ENCODE assay signal across 1 mouse cellular context in the genomic region with DNA sequence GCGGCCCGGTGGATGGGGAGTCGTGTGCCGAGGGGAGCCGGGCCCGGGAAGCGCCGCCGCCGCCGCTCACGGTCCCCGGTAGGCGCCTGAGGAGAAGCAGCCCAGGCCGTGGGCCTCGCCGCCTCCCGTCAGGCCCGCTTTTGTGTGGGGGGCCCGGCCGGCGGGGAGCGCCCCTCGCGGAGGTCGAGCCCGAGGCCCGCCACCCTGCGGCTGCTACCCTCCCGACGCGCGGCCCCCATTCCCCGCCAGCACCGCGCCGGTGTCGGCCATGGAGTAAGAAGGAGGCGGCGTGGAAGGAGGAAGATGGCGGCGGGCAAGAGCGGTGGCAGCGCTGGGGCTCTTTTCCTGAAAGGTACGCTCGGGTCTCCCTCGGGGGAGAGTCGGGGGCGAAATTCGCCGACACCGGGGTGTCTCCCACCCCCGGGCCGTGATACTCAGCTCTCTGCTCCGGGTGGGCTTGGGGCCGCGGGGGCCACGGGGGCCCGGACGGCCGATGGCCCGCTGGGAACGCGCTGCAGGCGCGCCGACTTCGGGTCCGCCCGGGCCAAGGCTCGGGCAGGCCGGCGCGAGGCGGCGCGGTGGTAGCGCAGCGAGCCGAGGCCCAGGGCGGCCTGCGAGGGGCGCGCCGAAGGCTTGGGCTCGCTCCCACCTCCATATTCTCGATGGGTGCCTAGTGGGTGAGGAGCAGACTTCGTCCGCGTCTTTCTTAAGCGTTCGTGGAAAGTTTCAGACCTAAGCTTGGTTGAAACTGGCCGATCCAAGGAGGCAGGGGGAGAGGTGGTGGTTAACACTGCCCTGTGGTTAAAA.
TF ChIP-seq lines count a peak whose summit lies in the region.

No protein-coding gene starts in this region.

TF ChIP-seq in myocyte, 11 proteins besides CTCF, POLR2A, EP300 and RAD21 (continued from another document):
- TF ChIP-seq E2F4 (IDR thresholded peaks at IDR 0.05; ENCODE audit: insufficient read depth) = no peak
